Mouse (Mus musculus): ENCODE data around the gene Tubb4b. TPM values are rescaled to one million over a fixed set of nuclear protein-coding genes. Genes with fewer than 3 reads are reported as not detected.

Tubb4b gene
- 555 and 581 TPM in 2 replicates for polyA plus RNA-seq (2015; fragmentation: Nextera tagmentation; extraction: Ambion mirVana)

- Histone ChIP-seq H3K36me3 (peaks cover 13% of the 10 kb centered on the region), H3K27ac (peak within 1 kb of the TSS; percentile 99), H3K4me3 (replicated peaks) (peak within 1 kb of the TSS; percentile 72), H3K27me3 (no peaks in the 10 kb centered on the region), H3K9ac (peak within 1 kb of the TSS; percentile 87), H3K4me2 (peak within 1 kb of the TSS; percentile 88), H3K4me1 (peaks cover 25% of the 10 kb centered on the region), H3K9me3 (replicated peaks) (no peaks in the 10 kb centered on the region)
- ATAC-seq (replicated peaks; ENCODE audit: low FRiP score) = no peak
- WGBS = under 1% methylated on average over 17 of the region's 17 CpGs
These were observed at the start of gene Tubb4b for GRCm38 (mm10) chr2:25224492-25224765. TSS of gene Tubb4b (minus strand) at chr2:25224702.

DNA sequence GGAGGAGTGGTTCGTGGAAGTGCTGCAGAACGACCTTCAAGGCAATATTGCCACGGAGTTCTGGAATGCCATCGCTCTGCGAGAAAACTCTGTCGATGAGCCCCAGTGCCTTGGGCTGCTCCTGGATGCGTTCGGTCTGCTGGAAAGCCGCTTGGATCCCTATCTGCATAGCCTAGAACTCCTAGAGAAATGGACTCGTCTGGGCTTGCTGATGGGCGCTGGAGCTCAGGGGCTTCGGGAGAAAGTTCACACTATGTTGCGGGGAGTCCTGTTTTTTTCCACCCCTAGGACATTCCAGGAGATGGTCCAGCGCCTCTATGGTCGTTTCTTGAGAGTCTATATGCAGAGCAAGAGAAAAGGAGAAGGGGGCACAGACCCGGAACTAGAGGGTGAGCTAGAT, 48.5 kb upstream of the Tubb4b start:
- Histone ChIP-seq H3K4me2 (peak overlapping the region; percentile 93), H3K9me3 (replicated peaks) (no peaks in the 10 kb centered on the region), H3K27ac (0 out of 2 replicates have a peak overlapping the region, but pooled peaks have one; percentile 61), H3K27me3 (no peaks in the 10 kb centered on the region), H3K36me3 (peaks cover 72% of the 10 kb centered on the region), H3K4me3 (replicated peaks) (peak overlapping the region; percentile 73), H3K4me1 (peaks cover 30% of the 10 kb centered on the region), H3K9ac (peak overlapping the region; percentile 87)
- no peak for ATAC-seq (replicated peaks; ENCODE audit: low FRiP score)
- 29% methylated on average over 16 of the region's 16 CpGs for WGBS

DNA sequence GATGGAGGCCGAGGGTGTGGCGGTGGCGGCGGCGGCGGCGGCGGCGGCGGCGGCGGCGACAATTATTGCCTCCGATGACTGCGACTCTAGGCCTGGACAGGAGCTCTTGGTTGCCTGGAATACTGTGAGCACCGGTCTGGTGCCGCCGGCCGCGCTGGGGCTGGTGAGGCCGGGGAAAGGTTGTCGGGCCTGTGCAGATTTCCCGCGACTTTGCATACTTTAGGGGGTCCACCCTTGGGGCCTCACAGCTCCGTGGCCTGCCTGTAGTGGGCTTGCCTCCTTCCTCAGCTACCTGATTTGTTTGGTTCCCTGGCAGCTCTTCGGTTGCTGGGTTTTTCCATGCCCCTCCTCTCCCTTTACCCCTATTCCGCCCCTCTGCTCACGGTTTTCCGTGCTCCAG, 48.0 kb upstream of the Tubb4b start:
- Histone ChIP-seq H3K4me3 (replicated peaks) (peak overlapping the region; percentile 73), H3K9ac (peak overlapping the region; percentile 87), H3K27ac (peak overlapping the region; percentile 61), H3K4me1 (peaks cover 30% of the 10 kb centered on the region), H3K4me2 (peak overlapping the region; percentile 93), H3K27me3 (no peaks in the 10 kb centered on the region), H3K9me3 (replicated peaks) (no peaks in the 10 kb centered on the region), H3K36me3 (peaks cover 67% of the 10 kb centered on the region)
- ATAC-seq (replicated peaks; ENCODE audit: low FRiP score) = peak; percentile 65
- WGBS = under 1% methylated on average over 28 of the region's 29 CpGs

- Histone ChIP-seq H3K36me3 (peaks cover 61% of the 10 kb centered on the region), H3K27me3 (no peaks in the 10 kb centered on the region), H3K4me3 (replicated peaks) (peak within 1 kb of the TSS; percentile 73), H3K9ac (peak within 1 kb of the TSS; percentile 87), H3K27ac (peak within 1 kb of the TSS; percentile 85), H3K4me2 (peak within 1 kb of the TSS; percentile 93), H3K9me3 (replicated peaks) (no peaks in the 10 kb centered on the region), H3K4me1 (peaks cover 36% of the 10 kb centered on the region)
- ATAC-seq (replicated peaks; ENCODE audit: low FRiP score) = peak; percentile 97
- under 1% methylated on average over 55 of the region's 55 CpGs for WGBS
These were observed 47.5 kb upstream of the Tubb4b start, which contains the start of the genes Ssna1 and Anapc2 for GRCm38 (mm10) chr2:25271827-25272511. TSS of gene Ssna1 (minus strand) at chr2:25272438. TSS of gene Anapc2 (plus strand) at chr2:25272478.

DNA sequence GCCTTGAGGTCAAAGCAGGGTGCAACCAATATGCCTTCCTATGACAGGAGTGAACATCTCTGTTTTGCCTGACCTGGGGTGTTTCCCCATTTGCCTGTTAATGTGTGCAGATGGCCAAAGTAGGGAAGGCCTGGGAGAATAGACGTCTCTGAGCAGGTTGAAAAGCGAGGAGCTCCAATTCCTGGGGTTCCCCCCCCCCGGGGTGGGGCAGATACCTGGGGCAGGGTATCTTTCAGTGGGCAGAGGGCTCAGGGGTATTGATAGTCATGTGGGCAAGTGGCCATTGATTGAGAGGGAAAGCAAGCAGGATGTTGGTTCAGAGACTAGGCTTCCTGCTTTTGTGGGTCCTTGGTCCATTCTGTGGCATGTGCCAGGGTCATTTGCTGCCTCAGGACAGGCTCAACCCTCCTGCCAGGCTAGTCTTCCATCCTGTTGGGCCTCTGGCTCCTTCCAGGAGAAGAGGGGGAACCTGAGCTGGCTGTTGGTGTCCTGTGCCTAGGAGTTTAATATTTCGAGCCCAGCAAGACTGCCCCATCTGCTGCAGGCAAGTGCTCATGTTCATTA, 43.3 kb upstream of the Tubb4b start:
- Histone ChIP-seq H3K36me3 (peaks cover 25% of the 10 kb centered on the region), H3K27ac (no peak overlapping the region), H3K9ac (no peak overlapping the region), H3K4me2 (no peak overlapping the region), H3K4me1 (peaks cover 60% of the 10 kb centered on the region), H3K4me3 (replicated peaks) (no peak overlapping the region), H3K27me3 (peaks cover 11% of the 10 kb centered on the region), H3K9me3 (replicated peaks) (no peaks in the 10 kb centered on the region)
- no peak for ATAC-seq (replicated peaks; ENCODE audit: low FRiP score)
- WGBS = 71% methylated on average over 4 of the region's 4 CpGs

DNA sequence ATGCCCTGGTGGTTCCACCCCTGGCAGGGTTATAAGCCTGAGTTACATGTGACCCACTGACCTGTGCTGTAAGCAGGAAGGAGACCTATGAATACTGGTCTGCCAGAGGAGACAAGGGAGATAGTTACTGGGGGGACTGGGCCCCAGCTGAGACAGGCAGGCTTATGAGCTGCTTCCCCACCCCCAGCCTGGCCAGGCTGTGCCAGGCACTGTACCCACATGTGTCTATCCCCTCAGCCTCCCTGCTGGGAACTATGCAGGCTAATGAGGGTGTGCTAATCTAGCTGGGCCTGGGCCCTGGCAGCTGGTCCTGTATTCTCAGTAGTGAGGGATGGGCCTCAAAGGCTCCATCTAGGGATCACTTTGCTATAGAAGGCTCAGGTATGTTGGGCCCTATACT, 42.7 kb upstream of the Tubb4b start:
- Histone ChIP-seq H3K27ac (no peak overlapping the region), H3K27me3 (peaks cover 11% of the 10 kb centered on the region), H3K4me1 (peaks cover 61% of the 10 kb centered on the region), H3K9ac (no peak overlapping the region), H3K36me3 (peaks cover 25% of the 10 kb centered on the region), H3K4me3 (replicated peaks) (no peak overlapping the region), H3K4me2 (no peak overlapping the region), H3K9me3 (replicated peaks) (no peaks in the 10 kb centered on the region)
- no peak for ATAC-seq (replicated peaks; ENCODE audit: low FRiP score)

DNA sequence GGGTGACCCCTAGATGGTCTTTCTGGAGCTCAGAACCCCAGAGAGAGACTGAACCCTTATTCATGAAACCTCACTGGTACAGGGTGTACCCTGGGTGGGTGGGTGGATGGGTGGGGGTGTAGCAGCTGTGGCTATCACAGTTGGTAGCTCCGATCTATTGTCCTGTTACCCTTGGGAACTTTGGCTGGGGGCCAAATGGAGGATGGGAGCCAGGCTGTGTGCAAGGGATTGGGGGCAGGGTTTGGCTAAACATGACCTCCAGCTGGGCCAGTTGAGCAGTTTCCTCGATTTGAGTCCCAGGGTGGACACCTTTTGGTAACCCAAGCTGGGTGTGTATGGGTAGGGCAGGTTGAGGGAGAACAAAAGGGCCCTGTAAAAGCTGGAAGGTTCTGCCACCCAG, 42.2 kb upstream of the Tubb4b start:
- peak overlapping the region; percentile 97; the same call in 1 of the 2 replicates for H3K4me2 ChIP-seq
- no peaks in the 10 kb centered on the region for H3K9me3 ChIP-seq (replicated peaks)
- H3K9ac ChIP-seq = peak overlapping the region; percentile 2; the same call in 1 of the 2 replicates
- H3K36me3 ChIP-seq = peaks cover 25% of the 10 kb centered on the region
- WGBS = 33% methylated on average over 2 of the region's 2 CpGs
- no peak overlapping the region for H3K27ac ChIP-seq
- no peak overlapping the region for H3K4me3 ChIP-seq (replicated peaks)
- ATAC-seq (replicated peaks; ENCODE audit: low FRiP score) = no peak
- peaks cover 11% of the 10 kb centered on the region for H3K27me3 ChIP-seq
- peaks cover 65% of the 10 kb centered on the region for H3K4me1 ChIP-seq

- no peaks in the 10 kb centered on the region for H3K9me3 ChIP-seq (replicated peaks)
- 71% methylated on average over 6 of the region's 6 CpGs for WGBS
- H3K4me2 ChIP-seq = peak overlapping the region; percentile 97
- H3K27me3 ChIP-seq = peaks cover 11% of the 10 kb centered on the region
- peaks cover 59% of the 10 kb centered on the region for H3K4me1 ChIP-seq
- no peak for ATAC-seq (replicated peaks; ENCODE audit: low FRiP score)
- H3K4me3 ChIP-seq (replicated peaks) = peak overlapping the region; percentile 10; the same call in 1 of the 2 replicates
- H3K9ac ChIP-seq = peak overlapping the region; percentile 2; the same call in 1 of the 2 replicates
- no peak overlapping the region for H3K27ac ChIP-seq
- H3K36me3 ChIP-seq = peaks cover 25% of the 10 kb centered on the region
These were observed 41.6 kb upstream of the Tubb4b start for GRCm38 (mm10) chr2:25265897-25266656.

DNA sequence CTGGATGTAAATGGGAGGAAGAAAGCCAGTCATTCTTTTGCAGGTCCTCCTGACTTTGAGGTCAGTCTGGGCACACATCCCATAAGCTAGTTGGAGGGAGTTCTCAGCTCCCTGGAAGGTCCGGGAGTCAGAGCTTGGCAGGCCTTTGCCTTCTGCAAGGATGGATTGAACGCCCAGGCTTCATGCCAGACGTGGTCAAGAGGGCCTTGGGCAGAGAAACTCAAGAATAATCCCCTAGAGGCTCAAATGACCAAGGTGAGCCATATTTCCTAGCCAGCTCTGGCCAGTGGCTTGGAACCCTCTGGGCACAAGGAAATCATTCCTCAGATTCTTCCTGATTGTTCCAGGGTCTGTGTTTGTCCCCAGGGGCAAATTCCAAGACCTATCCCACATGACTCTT, 40.3 kb upstream of the Tubb4b start:
- WGBS = 78% methylated on average over 3 of the region's 3 CpGs
- Histone ChIP-seq H3K27ac (no peak overlapping the region), H3K4me2 (peak overlapping the region; percentile 97; the same call in 1 of the 2 replicates), H3K4me3 (replicated peaks) (no peak overlapping the region), H3K4me1 (peaks cover 52% of the 10 kb centered on the region), H3K27me3 (peaks cover 11% of the 10 kb centered on the region), H3K9me3 (replicated peaks) (no peaks in the 10 kb centered on the region), H3K36me3 (peaks cover 15% of the 10 kb centered on the region), H3K9ac (no peak overlapping the region)
- no peak for ATAC-seq (replicated peaks; ENCODE audit: low FRiP score)

DNA sequence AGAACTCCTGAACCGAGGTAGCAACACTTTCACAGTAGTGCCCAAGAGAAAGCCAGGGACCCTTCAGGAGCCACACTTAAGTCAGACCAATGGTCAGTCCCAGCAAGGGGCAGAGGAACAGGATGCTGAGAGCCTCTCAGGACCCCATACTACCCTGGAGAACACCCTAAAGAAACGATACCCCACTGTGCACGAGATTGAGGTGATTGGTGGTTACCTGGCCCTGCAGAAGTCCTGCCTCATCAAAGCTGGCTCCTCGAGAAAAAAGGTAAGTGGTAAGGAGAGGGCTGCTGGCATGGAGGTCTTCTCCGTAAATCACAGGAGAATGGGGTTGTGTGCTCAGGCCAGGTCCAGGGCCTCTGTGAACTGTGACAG, 39.8 kb upstream of the Tubb4b start:
- WGBS = 78% methylated on average over 5 of the region's 5 CpGs
- H3K4me3 ChIP-seq (replicated peaks) = peak overlapping the region; percentile 76; the same call in 1 of the 2 replicates
- H3K27me3 ChIP-seq = peaks cover 11% of the 10 kb centered on the region
- no peaks in the 10 kb centered on the region for H3K9me3 ChIP-seq (replicated peaks)
- ATAC-seq (replicated peaks; ENCODE audit: low FRiP score) = no peak
- H3K9ac ChIP-seq = peak overlapping the region; percentile 66; the same call in 1 of the 2 replicates
- peaks cover 9% of the 10 kb centered on the region for H3K36me3 ChIP-seq
- peak overlapping the region; percentile 97 for H3K4me2 ChIP-seq
- peaks cover 52% of the 10 kb centered on the region for H3K4me1 ChIP-seq
- no peak overlapping the region for H3K27ac ChIP-seq

GRCm38 (mm10) chr2:25263623-25264285, 39.3 kb upstream of the Tubb4b start:
- no peak overlapping the region for H3K27ac ChIP-seq
- 19% methylated on average over 12 of the region's 12 CpGs for WGBS
- peaks cover 4% of the 10 kb centered on the region for H3K36me3 ChIP-seq
- peaks cover 52% of the 10 kb centered on the region for H3K4me1 ChIP-seq
- peak overlapping the region; percentile 66 for H3K9ac ChIP-seq
- peaks cover 11% of the 10 kb centered on the region for H3K27me3 ChIP-seq
- no peaks in the 10 kb centered on the region for H3K9me3 ChIP-seq (replicated peaks)
- peak overlapping the region; percentile 97 for H3K4me2 ChIP-seq
- ATAC-seq (replicated peaks; ENCODE audit: low FRiP score) = no peak
- H3K4me3 ChIP-seq (replicated peaks) = peak overlapping the region; percentile 76
